Mouse (Mus musculus) CH12.LX (cell line): ENCODE results near the gene Cuedc2. TPM values are rescaled to one million over a fixed set of nuclear protein-coding genes. Genes with fewer than 3 reads are reported as not detected.

ENCODE experiments used
- DNase-seq: peaks from one replicate; pipeline ENCODE4 v3.0.0-alpha.2; 2013; ENCODE audit errors: extremely low read depth
- H3K27ac ChIP-seq: 2 replicates; pipeline ENCODE4 v1.5.1; 2012; ENCODE audit warnings: low read depth, mild to moderate bottlenecking, control low read depth, moderate library complexity; ENCODE audit not compliant: insufficient read depth
- H3K27me3 ChIP-seq: replicated peaks from 2 replicates; pipeline ENCODE3; 2012; ENCODE audit warnings: inconsistent platforms
- H3K36me3 ChIP-seq, 2 experiments: replicated peaks in 1 of 2; 2 replicates each; pipeline versions ENCODE3 to v1.6.1; 2012; ENCODE audit warnings: inconsistent platforms in 1 of 2, low read length in 1 of 2, mild to moderate bottlenecking in 1 of 2, mixed read lengths in 1 of 2, moderate library complexity in 1 of 2; ENCODE audit not compliant: control insufficient read depth in 1 of 2, insufficient read depth in 1 of 2
- H3K4me1 ChIP-seq, 2 experiments: 2 replicates each; pipeline ENCODE4 v1.6.1; 2012; ENCODE audit warnings: inconsistent platforms in 1 of 2, moderate library complexity in 1 of 2; ENCODE audit not compliant: insufficient read depth in 2 of 2, control insufficient read depth in 1 of 2
- H3K4me2 ChIP-seq: 2 replicates; pipeline ENCODE4 v1.6.1; 2012; ENCODE audit warnings: low read depth, mild to moderate bottlenecking, control low read depth; ENCODE audit not compliant: poor library complexity, insufficient read depth, severe bottlenecking
- H3K4me3 ChIP-seq, 3 experiments: fragments of 150-350 bp in 1 of 3; sonication (generic) in 1 of 3; replicated peaks in 1 of 3; 2 replicates each; pipeline versions ENCODE3 to v1.5.1; 2011 to 2012; ENCODE audit warnings: low read depth in 2 of 3, low read length in 2 of 3, mild to moderate bottlenecking in 2 of 3, moderate library complexity in 2 of 3, control low read depth in 1 of 3, improper control_type of control experiment in 1 of 3, inconsistent platforms in 1 of 3, mixed read lengths in 1 of 3; ENCODE audit not compliant: poor library complexity in 1 of 3
- H3K79me2 ChIP-seq: replicated peaks from 2 replicates; pipeline ENCODE4 v1.6.1; 2012; ENCODE audit warnings: mild to moderate bottlenecking, moderate library complexity; ENCODE audit not compliant: control insufficient read depth, poor library complexity, insufficient read depth, severe bottlenecking; ENCODE audit errors: extremely low read depth
- H3K9ac ChIP-seq: 2 replicates; pipeline ENCODE4 v1.6.1; 2012; ENCODE audit warnings: low read depth, mild to moderate bottlenecking, control low read depth, moderate library complexity; ENCODE audit not compliant: insufficient read depth
- H3K9me3 ChIP-seq: replicated peaks from 2 replicates; pipeline ENCODE3; 2012; ENCODE audit warnings: low read length, inconsistent platforms, mixed read lengths
- CHD2 ChIP-seq: IDR thresholded peaks from 2 replicates; pipeline ENCODE4 v1.6.1; 2011; ENCODE audit warnings: low read length, improper control_type of control experiment
- CTCF ChIP-seq, 2 experiments: IDR thresholded peaks in 1 of 2; conservative IDR thresholded peaks in 1 of 2; 2 replicates each; pipeline ENCODE4 v1.5.1; 2011 to 2012; ENCODE audit warnings: low read depth in 2 of 2, low read length in 2 of 2, improper control_type of control experiment in 1 of 2, inconsistent platforms in 1 of 2, mild to moderate bottlenecking in 1 of 2, moderate library complexity in 1 of 2
- E2F4 ChIP-seq: IDR thresholded peaks from 2 replicates; pipeline ENCODE4 v1.6.1; 2011; ENCODE audit warnings: low read depth, low read length, improper control_type of control experiment; ENCODE audit not compliant: insufficient replicate concordance
- EP300 ChIP-seq: IDR thresholded peaks from 2 replicates; pipeline ENCODE4 v1.6.1; 2011; ENCODE audit warnings: low read length, improper control_type of control experiment
- ETS1 ChIP-seq: conservative IDR thresholded peaks from 2 replicates; pipeline ENCODE4 v1.6.1; 2012; ENCODE audit warnings: low read depth, mild to moderate bottlenecking, inconsistent platforms, low read length, improper control_type of control experiment, moderate library complexity
- GABPA ChIP-seq: IDR thresholded peaks from 2 replicates; pipeline ENCODE4 v1.6.1; 2012; ENCODE audit warnings: low read depth, low read length, improper control_type of control experiment, inconsistent platforms; ENCODE audit not compliant: insufficient replicate concordance
- HCFC1 ChIP-seq: IDR thresholded peaks from 2 replicates; pipeline ENCODE4 v1.6.1; 2012; ENCODE audit warnings: low read depth, mild to moderate bottlenecking, inconsistent platforms, low read length, improper control_type of control experiment
- IRF4 ChIP-seq: IDR thresholded peaks from 2 replicates; pipeline ENCODE4 v1.6.1; 2014; ENCODE audit warnings: low read depth, mild to moderate bottlenecking, inconsistent platforms, low read length, improper control_type of control experiment
- JUND ChIP-seq: conservative IDR thresholded peaks from 2 replicates; pipeline ENCODE4 v1.6.1; 2011; ENCODE audit warnings: low read depth, low read length, improper control_type of control experiment
- MAZ ChIP-seq: IDR thresholded peaks from 2 replicates; pipeline ENCODE4 v1.6.1; 2012; ENCODE audit warnings: low read depth, mild to moderate bottlenecking, inconsistent platforms, low read length, improper control_type of control experiment, moderate library complexity
- MXI1 ChIP-seq: IDR thresholded peaks from 2 replicates; pipeline ENCODE4 v1.6.1; 2011; ENCODE audit warnings: mild to moderate bottlenecking, low read depth, low read length, improper control_type of control experiment
- MYC ChIP-seq: IDR thresholded peaks from 2 replicates; pipeline ENCODE4 v1.6.1; 2011; ENCODE audit warnings: low read depth, mild to moderate bottlenecking, improper control_type of control experiment, low read length
- NRF1 ChIP-seq: IDR thresholded peaks from 2 replicates; pipeline ENCODE4 v1.6.1; 2014; ENCODE audit warnings: low read depth, mild to moderate bottlenecking, inconsistent platforms, low read length, improper control_type of control experiment, moderate library complexity
- POLR2A ChIP-seq: IDR thresholded peaks from 2 replicates; pipeline ENCODE4 v1.6.1; 2011; ENCODE audit warnings: low read depth, mild to moderate bottlenecking, improper control_type of control experiment, low read length
- POLR2AphosphoS2 ChIP-seq: IDR thresholded peaks from 2 replicates; pipeline ENCODE4 v1.6.1; 2011; ENCODE audit warnings: low read depth, low read length, improper control_type of control experiment
- RAD21 ChIP-seq: IDR thresholded peaks from 2 replicates; pipeline ENCODE4 v1.6.1; 2011; ENCODE audit warnings: low read depth, mild to moderate bottlenecking, low read length, improper control_type of control experiment, moderate library complexity
- SIN3A ChIP-seq: IDR thresholded peaks from 2 replicates; pipeline ENCODE4 v1.6.1; 2012; ENCODE audit warnings: low read length, improper control_type of control experiment, inconsistent platforms
- SMC3 ChIP-seq: IDR thresholded peaks from 2 replicates; pipeline ENCODE4 v1.6.1; 2011; ENCODE audit warnings: low read depth, low read length, improper control_type of control experiment
- TBP ChIP-seq: conservative IDR thresholded peaks from 2 replicates; pipeline ENCODE4 v1.6.1; 2011; ENCODE audit warnings: low read depth, low read length, improper control_type of control experiment
- TCF12 ChIP-seq: IDR thresholded peaks from 2 replicates; pipeline ENCODE4 v1.6.1; 2014; ENCODE audit warnings: low read depth, mild to moderate bottlenecking, inconsistent platforms, low read length, improper control_type of control experiment
- UBTF ChIP-seq: IDR thresholded peaks from 2 replicates; pipeline ENCODE4 v1.6.1; 2012; ENCODE audit warnings: low read depth, mild to moderate bottlenecking, inconsistent platforms, low read length, improper control_type of control experiment, moderate library complexity
- ZMIZ1 ChIP-seq: IDR thresholded peaks from 2 replicates; pipeline ENCODE4 v1.6.1; 2012; ENCODE audit warnings: low read depth, mild to moderate bottlenecking, inconsistent platforms, low read length, improper control_type of control experiment
- ZNF384 ChIP-seq: IDR thresholded peaks from 2 replicates; pipeline ENCODE4 v1.6.1; 2012; ENCODE audit warnings: low read depth, low read length, improper control_type of control experiment, inconsistent platforms
- dilution Hi-C: fragments of 300-500 bp; cut with MboI; formaldehyde crosslinking; loops from 2 replicates; pipeline ENCODE4 v1.14.3; 2020; ENCODE audit warnings: low sequenced_read_pairs; ENCODE audit not compliant: extremely low pct_unique_long_range_greater_than_20kb, extremely low pct_ligation_motif_present
- in situ Hi-C: fragments of 300-500 bp; cut with MboI; formaldehyde crosslinking; loops from 3 replicates; pipeline ENCODE4 v1.14.3; 2019; ENCODE audit warnings: low sequenced_read_pairs, low pct_ligation_motif_present, low pct_unique_long_range_greater_than_20kb, mixed read lengths
- polyA plus RNA-seq: library from polyadenylated mRNA; unstranded; fragments of >175 nt; gene quantifications from 2 replicates; pipeline ENCODE4 v1.2.1, GENCODE M21; 2012; ENCODE audit warnings: low read depth; ENCODE audit not compliant: insufficient read length
- total RNA-seq, 2 experiments: library from RNA; depleted of rRNA; stranded (reverse); fragments of 300-350 nt in 1 of 2; fragments of >200 nt in 1 of 2; gene quantifications; 2 replicates each; pipeline ENCODE4 v1.2.3; 2012 to 2014

Gene Cuedc2
- total and polyA plus RNA-seq, 3 experiments, result 94.4 to 117 (median 102) TPM

GRCm38 (mm10) chr19:46369204-46369603, 30.7 kb upstream of the Cuedc2 start:
- dilution Hi-C loops (no loop called here), in situ Hi-C loops (loop anchor here (10.0 kb wide), 1 partner anchor 234 kb away; the partner anchor contains the start of gene Elovl3)
- H3K9ac ChIP-seq, result no peak overlapping the region
- no peak overlapping the region for H3K4me2 ChIP-seq
- no peak overlapping the region for H3K4me3 ChIP-seq
- no peaks in the 10 kb centered on the region for H3K27me3 ChIP-seq
- no peaks in the 10 kb centered on the region for H3K79me2 ChIP-seq
- H3K36me3 ChIP-seq, result peaks cover 0 to 52% of the 10 kb centered on the region in 2 experiments
- no peaks in the 10 kb centered on the region for H3K4me1 ChIP-seq
- H3K27ac ChIP-seq, result no peak overlapping the region
- H3K9me3 ChIP-seq, result no peaks in the 10 kb centered on the region
- DNase-seq, result peak; percentile 42
- peak in 1 of 2 experiments; percentile 74; a peak in 2 of 4 replicates for TF ChIP-seq CTCF (conservative IDR thresholded peaks at IDR 0.05 in 1 of 2, IDR thresholded peaks at IDR 0.05 in 1 of 2; ENCODE audit: low read depth in 2 of 2, low read length in 2 of 2)
- TF ChIP-seq SMC3, result peak; percentile 64
- no peak for TF ChIP-seq GABPA
- TF ChIP-seq TCF12, result no peak
- TF ChIP-seq MAZ, result no peak
- no peak for TF ChIP-seq POLR2AphosphoS2
- TF ChIP-seq RAD21, result peak; percentile 73

GRCm38 (mm10) chr19:46367798-46368590, 29.5 kb upstream of the Cuedc2 start:
- Histone ChIP-seq H3K4me3 (no peak overlapping the region), H3K4me2 (no peak overlapping the region), H3K79me2 (no peaks in the 10 kb centered on the region), H3K27ac (no peak overlapping the region), H3K27me3 (no peaks in the 10 kb centered on the region), H3K9me3 (no peaks in the 10 kb centered on the region), H3K36me3 (peaks cover 0 to 48% of the 10 kb centered on the region in 2 experiments), H3K9ac (no peak overlapping the region), H3K4me1 (peaks cover 0 to 5% of the 10 kb centered on the region in 2 experiments; a peak in 1 of 4 replicates)
- DNase-seq, result no peak
- TF ChIP-seq POLR2A (no peak), HCFC1 (no peak), ZNF384 (no peak), POLR2AphosphoS2 (no peak), TBP (no peak), UBTF (no peak), MYC (no peak), MXI1 (no peak), NRF1 (no peak), JUND (no peak), EP300 (no peak), ZMIZ1 (no peak), CHD2 (no peak), SIN3A (no peak), GABPA (no peak), E2F4 (no peak), ETS1 (no peak), IRF4 (no peak)
- in situ Hi-C loops, result loop anchor here (10.0 kb wide), 1 partner anchor 233 kb away; the partner anchor contains the start of gene Elovl3
- dilution Hi-C loops, result no loop called here
